Mouse (Mus musculus) lung, postnatal 0 days (tissue): ENCODE results near the gene Srebf2. TPM values are rescaled to one million over a fixed set of nuclear protein-coding genes. Genes with fewer than 3 reads are reported as not detected.

Source experiments
- ATAC-seq: fragments of 200-750 bp; cut with Nextera tagmentation; 2 replicates; pipeline ENCODE4 v1.8.0; 2017; ENCODE audit warnings: moderate library complexity
- DNase-seq: peaks from one replicate; pipeline ENCODE4 v3.0.0-alpha.2; 2016; ENCODE audit warnings: low spot score
- H3K27ac ChIP-seq: fragments of 300-500 bp; sonication (generic); 2 replicates; pipeline ENCODE4 v1.5.1; 2014; ENCODE audit warnings: antibody characterized with exemption, mild to moderate bottlenecking, low read length, mixed read lengths
- H3K27me3 ChIP-seq: fragments of 300-500 bp; sonication (generic); replicated peaks from 2 replicates; pipeline ENCODE4 v1.6.1; 2014; ENCODE audit warnings: low read length, mixed read lengths; ENCODE audit not compliant: insufficient read depth
- H3K36me3 ChIP-seq: fragments of 300-500 bp; sonication (generic); 2 replicates; pipeline ENCODE4 v1.6.1; 2014; ENCODE audit warnings: low read length, mixed read lengths; ENCODE audit not compliant: insufficient read depth
- H3K4me1 ChIP-seq: fragments of 300-500 bp; sonication (generic); 2 replicates; pipeline ENCODE4 v1.6.1; 2014; ENCODE audit warnings: antibody characterized with exemption, low read depth, low read length, mixed read lengths; ENCODE audit not compliant: insufficient read depth
- H3K4me2 ChIP-seq: fragments of 300-500 bp; sonication (generic); replicated peaks from 2 replicates; pipeline ENCODE4 v1.6.1; 2014; ENCODE audit warnings: low read depth, mild to moderate bottlenecking, low read length, moderate library complexity, mixed read lengths
- H3K4me3 ChIP-seq: fragments of 300-500 bp; sonication (generic); 2 replicates; pipeline ENCODE4 v1.5.1; 2014; ENCODE audit warnings: low read depth, low read length
- H3K9ac ChIP-seq: fragments of 300-500 bp; sonication (generic); replicated peaks from 2 replicates; pipeline ENCODE4 v1.6.1; 2014; ENCODE audit warnings: low read depth, mild to moderate bottlenecking
- H3K9me3 ChIP-seq: fragments of 300-500 bp; sonication (generic); 2 replicates; pipeline ENCODE4 v1.6.1; 2016; ENCODE audit warnings: low read length, mixed read lengths
- CTCF ChIP-seq: IDR thresholded peaks from 2 replicates; pipeline ENCODE4 v1.5.1; 2016; ENCODE audit warnings: antibody characterized with exemption, mild to moderate bottlenecking
- EP300 ChIP-seq: IDR thresholded peaks from 2 replicates; pipeline ENCODE4 v1.6.1; 2016; ENCODE audit warnings: antibody characterized with exemption, mild to moderate bottlenecking, control low read depth
- WGBS: fragments of 180-500 bp; shearing (Covaris S2); extraction: QIAGEN DNeasy Blood & Tissue Kit; methylation state at CpG from one replicate; pipeline ENCODE4 v1.1.7; 2014; 5-methylcytosine and 5-hydroxymethylcytosine counted together
- polyA plus RNA-seq: library from polyadenylated mRNA; unstranded; fragments of >200 nt; fragmentation: Nextera tagmentation; extraction: Ambion mirVana; gene quantifications from 2 replicates; pipeline ENCODE4 v1.2.1, GENCODE M21; 2015

Srebf2 gene
- polyA plus RNA-seq, 1 experiment from 2014 or later: 115 TPM

GRCm38 (mm10) chr15:82199546-82199945, 52.6 kb downstream of the Srebf2 start:
- DNase-seq: no peak
- WGBS: 85% methylated on average over 12 of the region's 12 CpGs
- H3K27me3 ChIP-seq: no peaks in the 10 kb centered on the region
- no peak overlapping the region for H3K27ac ChIP-seq
- H3K9me3 ChIP-seq: no peaks in the 10 kb centered on the region
- no peaks in the 10 kb centered on the region for H3K4me1 ChIP-seq
- no peak overlapping the region for H3K9ac ChIP-seq
- TF ChIP-seq EP300 (no peak), CTCF (no peak)
- H3K4me2 ChIP-seq: no peak overlapping the region
- H3K4me3 ChIP-seq: no peak overlapping the region
- H3K36me3 ChIP-seq: peaks cover 78% of the 10 kb centered on the region
- ATAC-seq: no peak

- peaks cover 11% of the 10 kb centered on the region; the same call in 1 of the 2 replicates for H3K27me3 ChIP-seq
- peaks cover 62% of the 10 kb centered on the region for H3K36me3 ChIP-seq
- H3K4me2 ChIP-seq: no peak overlapping the region
- ATAC-seq (no peak), DNase-seq (no peak)
- no peaks in the 10 kb centered on the region for H3K4me1 ChIP-seq
- no peak overlapping the region for H3K9ac ChIP-seq
- TF ChIP-seq EP300 (no peak), CTCF (no peak)
- no peak overlapping the region for H3K27ac ChIP-seq
- 90% methylated on average over 6 of the region's 6 CpGs for WGBS
- H3K4me3 ChIP-seq: no peak overlapping the region
- H3K9me3 ChIP-seq: no peaks in the 10 kb centered on the region
Measured at GRCm38 (mm10) chr15:82202086-82202485, 55.1 kb downstream of the Srebf2 start.

- no peak for ATAC-seq
- no peak overlapping the region for H3K4me2 ChIP-seq
Measured at GRCm38 (mm10) chr15:82203090-82203489, 56.1 kb downstream of the Srebf2 start.

GRCm38 (mm10) chr15:82203611-82204351, 56.8 kb downstream of the Srebf2 start:
- Histone ChIP-seq H3K4me3 (no peak overlapping the region), H3K4me1 (no peaks in the 10 kb centered on the region), H3K4me2 (no peak overlapping the region), H3K9me3 (no peaks in the 10 kb centered on the region), H3K27ac (no peak overlapping the region), H3K27me3 (peaks cover 17% of the 10 kb centered on the region; the same call in 1 of the 2 replicates), H3K36me3 (peaks cover 45% of the 10 kb centered on the region), H3K9ac (no peak overlapping the region)
- 87% methylated on average over 20 of the region's 20 CpGs for WGBS
- DNase-seq: no peak
- ATAC-seq: no peak
- TF ChIP-seq CTCF (no peak), EP300 (no peak)

More at GRCm38 (mm10) chr15:82203090-82203489, 56.1 kb downstream of the Srebf2 start:
- Histone ChIP-seq H3K36me3 (peaks cover 52% of the 10 kb centered on the region), H3K9me3 (no peaks in the 10 kb centered on the region), H3K27me3 (peaks cover 12% of the 10 kb centered on the region; the same call in 1 of the 2 replicates), H3K4me3 (no peak overlapping the region), H3K27ac (no peak overlapping the region), H3K9ac (no peak overlapping the region), H3K4me1 (no peaks in the 10 kb centered on the region)
- WGBS: 97% methylated on average over 10 of the region's 10 CpGs
- no peak for DNase-seq
- TF ChIP-seq EP300 (no peak), CTCF (no peak)

- Histone ChIP-seq H3K27me3 (peaks cover 19% of the 10 kb centered on the region), H3K4me1 (no peaks in the 10 kb centered on the region), H3K9me3 (no peaks in the 10 kb centered on the region), H3K36me3 (peaks cover 37% of the 10 kb centered on the region), H3K4me2 (no peak overlapping the region), H3K9ac (no peak overlapping the region), H3K4me3 (no peak overlapping the region), H3K27ac (no peak overlapping the region)
- WGBS: 68% methylated on average over 9 of the region's 10 CpGs
- TF ChIP-seq CTCF (no peak), EP300 (no peak)
- DNase-seq: no peak
- no peak for ATAC-seq
Measured at GRCm38 (mm10) chr15:82204680-82205371, 57.8 kb downstream of the Srebf2 start.

GRCm38 (mm10) chr15:82206365-82207104, 59.6 kb downstream of the Srebf2 start:
- DNase-seq: peak; percentile 32
- H3K27ac ChIP-seq: no peak overlapping the region
- WGBS: 55% methylated on average over 9 of the region's 9 CpGs
- H3K36me3 ChIP-seq: peaks cover 22% of the 10 kb centered on the region
- peaks cover 36% of the 10 kb centered on the region for H3K27me3 ChIP-seq
- H3K4me1 ChIP-seq: no peaks in the 10 kb centered on the region
- no peaks in the 10 kb centered on the region for H3K9me3 ChIP-seq
- no peak overlapping the region for H3K4me2 ChIP-seq
- no peak overlapping the region for H3K9ac ChIP-seq
- no peak overlapping the region for H3K4me3 ChIP-seq
- ATAC-seq: peak; percentile 63
- TF ChIP-seq EP300: no peak
- TF ChIP-seq CTCF: no peak
